Mouse (Mus musculus) erythroblast, adult 5-6 weeks (primary cell): ENCODE measurements around the gene Ccdc167. TPM values are rescaled to one million over a fixed set of nuclear protein-coding genes. Genes with fewer than 3 reads are reported as not detected.

Experiments
- ATAC-seq: replicated peaks from 2 replicates; pipeline ENCODE4 v1.8.0; 2016; ENCODE audit warnings: moderate number of reproducible peaks, mild to moderate bottlenecking, moderate TSS enrichment, inconsistent platforms; ENCODE audit not compliant: poor library complexity, low FRiP score, severe bottlenecking
- total RNA-seq, 2 experiments: library from RNA; stranded (forward) in 1 of 2; stranded (reverse) in 1 of 2; fragments of 150-400 nt in 1 of 2; fragments of 200-764, 138-1000 nt in 1 of 2; gene quantifications; 2 replicates each; pipeline versions ENCODE4 v1.2.3 to v1.2.4; 2015 to 2017; ENCODE audit warnings: low replicate concordance in 2 of 2

The Ccdc167 gene
- total RNA-seq, 2 experiments from 2014 or later, result 4.5 to 7.7 TPM

- no peak for ATAC-seq
Measured at GRCm38 (mm10) chr17:29692827-29693226, 24.0 kb downstream of the Ccdc167 start.

GRCm38 (mm10) chr17:29690257-29690656 is 26.6 kb downstream of the Ccdc167 start:
- ATAC-seq, result no peak

GRCm38 (mm10) chr17:29688610-29689009 is 28.2 kb downstream of the Ccdc167 start:
- ATAC-seq, result no peak

GRCm38 (mm10) chr17:29687373-29687772 is 29.5 kb downstream of the Ccdc167 start:
- ATAC-seq, result no peak

GRCm38 (mm10) chr17:29686771-29687170 is 30.1 kb downstream of the Ccdc167 start:
- ATAC-seq, result peak; percentile 82

DNA sequence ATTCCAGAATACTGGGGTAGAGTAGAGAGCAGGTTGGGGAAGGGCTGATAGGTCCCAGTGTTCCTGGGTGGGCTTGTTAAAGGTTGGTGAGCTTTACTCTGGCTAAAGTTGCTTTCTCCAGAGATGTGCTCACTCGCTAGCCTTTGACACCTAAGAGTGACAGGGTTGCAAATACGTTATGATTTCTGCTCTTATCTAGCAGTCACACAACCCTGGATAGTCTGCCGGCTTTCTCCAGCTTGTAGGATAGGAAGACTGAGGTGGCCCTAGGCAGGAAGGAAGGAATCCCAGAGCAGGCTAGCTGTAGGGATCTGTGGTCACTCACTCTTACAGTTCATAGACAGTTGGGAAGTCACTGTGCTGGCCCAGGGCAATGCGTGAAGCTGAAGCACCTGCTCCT is 32.6 kb downstream of the Ccdc167 start:
- ATAC-seq, result peak; percentile 18; the same call in 1 of the 2 replicates

GRCm38 (mm10) chr17:29683127-29683526 is 33.7 kb downstream of the Ccdc167 start:
- ATAC-seq, result no peak

GRCm38 (mm10) chr17:29682261-29682660 is 34.6 kb downstream of the Ccdc167 start:
- no peak for ATAC-seq

GRCm38 (mm10) chr17:29681669-29682068 is 35.2 kb downstream of the Ccdc167 start:
- ATAC-seq, result no peak

- no peak for ATAC-seq
Measured at GRCm38 (mm10) chr17:29680921-29681320, 35.9 kb downstream of the Ccdc167 start.

- ATAC-seq, result no peak
Measured at GRCm38 (mm10) chr17:29680174-29680573, 36.7 kb downstream of the Ccdc167 start.

- no peak for ATAC-seq
Measured at GRCm38 (mm10) chr17:29679038-29679767, 37.6 kb downstream of the Ccdc167 start.

GRCm38 (mm10) chr17:29678526-29678925 is 38.3 kb downstream of the Ccdc167 start:
- no peak for ATAC-seq

- ATAC-seq, result no peak
Measured at GRCm38 (mm10) chr17:29673325-29673724, 43.5 kb downstream of the Ccdc167 start.

- no peak for ATAC-seq
Measured at GRCm38 (mm10) chr17:29671021-29671420, 45.8 kb downstream of the Ccdc167 start.

DNA sequence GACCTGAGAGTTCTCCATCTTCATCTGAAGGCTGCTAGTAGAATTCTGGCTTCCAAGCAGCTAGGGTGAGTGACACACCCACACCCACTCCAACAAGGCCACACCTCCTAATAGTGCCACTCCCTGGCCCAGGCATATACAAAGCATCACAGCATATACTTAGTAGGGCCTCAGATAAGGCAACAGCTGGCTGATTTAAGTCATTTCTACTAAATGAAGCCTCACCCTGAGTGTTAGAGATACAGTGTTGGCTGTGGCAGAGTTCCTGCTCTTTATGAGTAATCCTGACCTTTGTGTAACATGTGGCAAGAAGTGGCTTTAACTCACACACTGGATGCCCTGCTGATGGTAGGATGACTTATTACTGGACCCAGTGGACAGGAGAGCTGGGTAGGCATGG is 46.9 kb downstream of the Ccdc167 start:
- peak; percentile 90 for ATAC-seq

DNA sequence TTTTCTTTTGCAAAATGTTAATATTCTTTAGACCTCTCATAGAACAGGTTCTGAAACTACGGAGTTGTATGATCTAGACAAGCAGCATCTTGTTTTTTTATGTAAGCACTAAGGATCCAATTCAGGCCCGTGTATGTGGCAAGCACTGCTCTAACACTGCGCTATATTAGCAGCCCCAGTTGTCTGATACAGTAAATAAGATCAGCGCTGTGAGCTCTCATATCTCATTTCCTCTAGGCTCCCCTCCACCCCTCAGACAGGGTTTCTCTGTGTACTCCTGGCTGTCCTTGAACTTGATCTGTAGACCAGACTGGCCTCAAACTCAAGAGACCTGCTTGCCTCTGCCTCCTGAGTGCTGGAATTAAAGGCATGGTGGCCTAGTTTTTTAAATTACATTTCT is 47.8 kb downstream of the Ccdc167 start:
- ATAC-seq, result no peak

GRCm38 (mm10) chr17:29668051-29668986 is 48.5 kb downstream of the Ccdc167 start:
- ATAC-seq, result no peak

GRCm38 (mm10) chr17:29662145-29662544 is 54.7 kb downstream of the Ccdc167 start:
- no peak for ATAC-seq

DNA sequence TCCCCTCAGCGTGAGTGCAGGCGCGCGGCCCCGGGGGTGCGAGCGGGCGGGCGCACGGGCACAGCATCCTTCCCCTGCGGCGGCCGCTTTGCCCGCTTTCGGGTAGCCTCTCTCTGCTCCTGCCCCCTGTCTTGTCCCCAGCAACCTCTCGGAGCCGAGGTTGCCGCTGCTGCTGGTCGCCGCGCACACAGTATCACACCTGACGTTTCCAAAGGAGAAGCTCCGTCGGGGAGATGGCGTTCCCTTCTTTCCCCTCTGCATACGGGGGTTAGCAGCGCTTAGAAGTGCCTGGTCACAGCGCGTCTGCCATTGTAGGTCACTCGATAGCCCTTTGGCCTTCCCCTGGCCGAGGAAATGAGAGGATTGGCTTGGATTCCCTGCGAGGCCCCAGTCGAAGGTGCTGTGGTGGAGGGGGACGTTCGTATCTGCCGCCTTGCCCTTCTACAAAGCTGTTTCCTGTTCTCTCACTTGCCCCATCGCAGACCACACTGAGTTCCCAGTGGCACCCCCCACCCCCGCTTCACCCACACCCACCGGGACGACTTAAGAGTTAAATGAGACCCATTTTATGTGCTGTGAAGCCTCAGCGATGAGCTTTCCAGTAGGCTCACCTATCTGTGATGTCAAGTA is 56.0 kb downstream of the Ccdc167 start:
- ATAC-seq, result peak; percentile 25
